Mouse (Mus musculus): ENCODE data around the gene Aicda. TPM values are rescaled to one million over a fixed set of nuclear protein-coding genes. Genes with fewer than 3 reads are reported as not detected.
A peak's percentile ranks its signal among the peaks of the same experiment; 100 is the strongest.

The Aicda gene
- total and polyA plus RNA-seq, 2 experiments from 2014 or later, result 1.3 to 3.1 TPM

- Histone ChIP-seq H3K9me3 (ENCODE audit: low read length) (no peaks in the 10 kb centered on the region), H3K4me2 (ENCODE audit: low read depth) (no peak overlapping the region), H3K4me3 (ENCODE audit: low read depth, low read length) (no peak overlapping the region), H3K4me1 (ENCODE audit: insufficient read depth) (no peaks in the 10 kb centered on the region), H3K27ac (ENCODE audit: low read depth, low read length) (no peak overlapping the region), H3K27me3 (ENCODE audit: insufficient read depth, low read length) (no peaks in the 10 kb centered on the region), H3K36me3 (ENCODE audit: insufficient read depth) (no peaks in the 10 kb centered on the region), H3K9ac (no peak overlapping the region)
- DNase-seq (no peak), ATAC-seq (no peak)
- no peak for TF ChIP-seq CTCF (IDR thresholded peaks at IDR 0.05; ENCODE audit: low read depth)
- 83% methylated on average over 10 of the region's 10 CpGs for WGBS
Measured at GRCm38 (mm10) chr6:122545948-122546347, 7.7 kb upstream of the Aicda start.

GRCm38 (mm10) chr6:122554102-122554501 is 501 bp downstream of the Aicda start:
- Histone ChIP-seq H3K9ac (no peak overlapping the region), H3K4me3 (ENCODE audit: low read depth, low read length) (no peak overlapping the region), H3K4me1 (ENCODE audit: insufficient read depth) (peaks cover 4% of the 10 kb centered on the region; the same call in 1 of the 2 replicates), H3K9me3 (ENCODE audit: low read length) (no peaks in the 10 kb centered on the region), H3K36me3 (ENCODE audit: insufficient read depth) (no peaks in the 10 kb centered on the region), H3K27me3 (ENCODE audit: insufficient read depth, low read length) (no peaks in the 10 kb centered on the region), H3K4me2 (ENCODE audit: low read depth) (no peak overlapping the region), H3K27ac (ENCODE audit: low read depth, low read length) (no peak overlapping the region)
- ATAC-seq (peak; percentile 77; the same call in 1 of the 2 replicates), DNase-seq (no peak)
- WGBS, result 79% methylated on average over 6 of the region's 6 CpGs
- TF ChIP-seq CTCF (IDR thresholded peaks at IDR 0.05; ENCODE audit: low read depth), result no peak

GRCm38 (mm10) chr6:122555266-122555665 is 1.7 kb downstream of the Aicda start:
- ATAC-seq (no peak), DNase-seq (no peak)
- WGBS, result 53% methylated on average over 7 of the region's 7 CpGs
- Histone ChIP-seq H3K36me3 (ENCODE audit: insufficient read depth) (no peaks in the 10 kb centered on the region), H3K27ac (ENCODE audit: low read depth, low read length) (no peak overlapping the region), H3K4me2 (ENCODE audit: low read depth) (no peak overlapping the region), H3K27me3 (ENCODE audit: insufficient read depth, low read length) (no peaks in the 10 kb centered on the region), H3K4me1 (ENCODE audit: insufficient read depth) (peaks cover 4% of the 10 kb centered on the region; the same call in 1 of the 2 replicates), H3K9ac (no peak overlapping the region), H3K9me3 (ENCODE audit: low read length) (no peaks in the 10 kb centered on the region), H3K4me3 (ENCODE audit: low read depth, low read length) (no peak overlapping the region)
- TF ChIP-seq CTCF (IDR thresholded peaks at IDR 0.05; ENCODE audit: low read depth), result no peak

- ATAC-seq (peak; percentile 28), DNase-seq (peak; percentile 90)
- Histone ChIP-seq H3K4me1 (ENCODE audit: insufficient read depth) (peaks cover 4% of the 10 kb centered on the region; the same call in 1 of the 2 replicates), H3K9ac (no peak overlapping the region), H3K27me3 (ENCODE audit: insufficient read depth, low read length) (no peaks in the 10 kb centered on the region), H3K4me3 (ENCODE audit: low read depth, low read length) (peak overlapping the region; percentile 22; the same call in 1 of the 2 replicates), H3K4me2 (ENCODE audit: low read depth) (peak overlapping the region; percentile 44), H3K27ac (ENCODE audit: low read depth, low read length) (no peak overlapping the region), H3K9me3 (ENCODE audit: low read length) (no peaks in the 10 kb centered on the region), H3K36me3 (ENCODE audit: insufficient read depth) (no peaks in the 10 kb centered on the region)
- TF ChIP-seq CTCF (IDR thresholded peaks at IDR 0.05; ENCODE audit: low read depth), result peak; percentile 85
- WGBS, result 22% methylated on average over 15 of the region's 15 CpGs
Measured at GRCm38 (mm10) chr6:122556959-122557561, 3.5 kb downstream of the Aicda start.

- H3K9ac ChIP-seq, result no peak overlapping the region
- H3K4me3 ChIP-seq (ENCODE audit: low read depth, low read length), result no peak overlapping the region
- ATAC-seq (peak; percentile 50; the same call in 1 of the 2 replicates), DNase-seq (peak; percentile 93)
- no peaks in the 10 kb centered on the region for H3K27me3 ChIP-seq (ENCODE audit: insufficient read depth, low read length)
- no peak overlapping the region for H3K27ac ChIP-seq (ENCODE audit: low read depth, low read length)
- no peaks in the 10 kb centered on the region for H3K36me3 ChIP-seq (ENCODE audit: insufficient read depth)
- H3K4me1 ChIP-seq (ENCODE audit: insufficient read depth), result peaks cover 4% of the 10 kb centered on the region; the same call in 1 of the 2 replicates
- WGBS, result 8% methylated on average over 17 of the region's 17 CpGs
- no peaks in the 10 kb centered on the region for H3K9me3 ChIP-seq (ENCODE audit: low read length)
- TF ChIP-seq CTCF (IDR thresholded peaks at IDR 0.05; ENCODE audit: low read depth), result peak; percentile 94
- H3K4me2 ChIP-seq (ENCODE audit: low read depth), result peak overlapping the region; percentile 38
Measured at GRCm38 (mm10) chr6:122560427-122560826, 6.8 kb downstream of the Aicda start.

GRCm38 (mm10) chr6:122561005-122561404 is 7.4 kb downstream of the Aicda start:
- Histone ChIP-seq H3K4me3 (ENCODE audit: low read depth, low read length) (no peak overlapping the region), H3K9me3 (ENCODE audit: low read length) (no peaks in the 10 kb centered on the region), H3K9ac (no peak overlapping the region), H3K27ac (ENCODE audit: low read depth, low read length) (no peak overlapping the region), H3K27me3 (ENCODE audit: insufficient read depth, low read length) (no peaks in the 10 kb centered on the region), H3K4me2 (ENCODE audit: low read depth) (peak overlapping the region; percentile 38; the same call in 1 of the 2 replicates), H3K36me3 (ENCODE audit: insufficient read depth) (no peaks in the 10 kb centered on the region), H3K4me1 (ENCODE audit: insufficient read depth) (peaks cover 4% of the 10 kb centered on the region; the same call in 1 of the 2 replicates)
- 89% methylated on average over 20 of the region's 20 CpGs for WGBS
- DNase-seq (no peak), ATAC-seq (no peak)
- TF ChIP-seq CTCF (IDR thresholded peaks at IDR 0.05; ENCODE audit: low read depth), result no peak

- Histone ChIP-seq H3K4me3 (ENCODE audit: low read depth, low read length) (peak overlapping the region; percentile 26), H3K27me3 (ENCODE audit: insufficient read depth, low read length) (no peaks in the 10 kb centered on the region), H3K36me3 (ENCODE audit: insufficient read depth) (no peaks in the 10 kb centered on the region), H3K27ac (ENCODE audit: low read depth, low read length) (no peak overlapping the region), H3K9ac (peak overlapping the region; percentile 42; the same call in 1 of the 2 replicates), H3K9me3 (ENCODE audit: low read length) (no peaks in the 10 kb centered on the region), H3K4me1 (ENCODE audit: insufficient read depth) (no peaks in the 10 kb centered on the region), H3K4me2 (ENCODE audit: low read depth) (peak overlapping the region; percentile 52)
- ATAC-seq (peak; percentile 70), DNase-seq (peak; percentile 90)
- WGBS, result 2% methylated on average over 6 of the region's 6 CpGs
- TF ChIP-seq CTCF (IDR thresholded peaks at IDR 0.05; ENCODE audit: low read depth), result peak; percentile 90
Measured at GRCm38 (mm10) chr6:122562463-122562862, 8.9 kb downstream of the Aicda start.
